Mouse (Mus musculus): Measurements from ENCODE around the gene Clstn3. TPM values are rescaled to one million over a fixed set of nuclear protein-coding genes. Genes with fewer than 3 reads are reported as not detected.
A peak's percentile ranks its signal among the peaks of the same experiment; 100 is the strongest.
"Not testable (repeated sequence)": the region's sequence is repeated elsewhere in the genome, so short reads cannot be mapped to it uniquely, and the experiment has no call there.

The Clstn3 gene
- total RNA-seq, 4 experiments from 2014 or later, result 331 to 359 (median 336) TPM

DNA sequence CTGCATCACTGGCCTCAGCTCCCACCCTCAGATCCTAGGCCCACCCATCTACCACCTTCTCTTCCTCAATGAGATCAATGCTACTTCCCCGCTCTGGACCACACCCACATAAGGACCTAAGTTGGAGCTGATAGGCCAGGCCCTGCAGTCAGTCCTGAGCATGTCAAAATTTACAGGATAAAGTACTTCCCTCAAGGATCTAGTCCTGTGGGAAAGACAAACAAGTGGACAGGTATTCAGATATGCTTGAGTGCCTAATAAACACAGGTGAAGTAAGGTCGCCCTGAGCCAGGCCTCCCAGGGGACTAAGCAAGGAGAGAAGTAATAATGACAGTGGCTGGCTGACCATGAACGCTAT, 15.0 kb upstream of the Clstn3 start:
- DNase-seq (ENCODE audit: low spot score in 2 of 2), result no peak

DNA sequence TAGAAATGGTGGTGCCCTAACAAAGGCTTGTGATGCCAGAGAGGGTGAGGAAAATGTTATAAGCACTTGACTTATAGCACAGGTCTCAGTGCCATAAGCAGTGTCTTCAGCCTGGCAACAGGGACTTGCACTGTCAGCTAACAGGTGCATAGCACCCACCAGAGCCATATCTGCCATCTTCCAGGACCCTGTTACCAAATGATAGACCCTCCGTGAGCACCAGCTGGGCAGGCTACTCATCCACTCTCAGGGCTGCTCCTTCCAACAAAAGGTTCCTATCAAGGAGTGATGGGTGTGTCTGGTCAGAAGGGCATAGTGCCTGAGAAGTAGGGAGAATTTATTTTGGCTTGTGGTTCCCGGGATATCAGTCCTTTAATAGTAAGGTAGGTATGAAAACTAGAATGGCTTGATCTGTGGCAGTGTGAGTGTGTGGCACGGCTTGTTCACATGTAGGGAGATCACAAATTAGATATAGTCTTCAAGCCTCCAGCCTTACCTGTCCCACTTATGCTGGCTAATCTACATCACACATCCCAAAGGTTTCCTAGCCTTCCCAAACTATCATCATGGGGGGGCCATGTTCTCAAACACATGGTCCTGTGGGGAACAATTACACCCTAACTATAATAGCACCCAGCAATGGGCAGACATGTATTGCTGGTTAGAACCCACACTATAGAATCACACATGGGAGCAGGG, 14.4 kb upstream of the Clstn3 start:
- DNase-seq (ENCODE audit: low spot score in 2 of 2), result no peak

DNA sequence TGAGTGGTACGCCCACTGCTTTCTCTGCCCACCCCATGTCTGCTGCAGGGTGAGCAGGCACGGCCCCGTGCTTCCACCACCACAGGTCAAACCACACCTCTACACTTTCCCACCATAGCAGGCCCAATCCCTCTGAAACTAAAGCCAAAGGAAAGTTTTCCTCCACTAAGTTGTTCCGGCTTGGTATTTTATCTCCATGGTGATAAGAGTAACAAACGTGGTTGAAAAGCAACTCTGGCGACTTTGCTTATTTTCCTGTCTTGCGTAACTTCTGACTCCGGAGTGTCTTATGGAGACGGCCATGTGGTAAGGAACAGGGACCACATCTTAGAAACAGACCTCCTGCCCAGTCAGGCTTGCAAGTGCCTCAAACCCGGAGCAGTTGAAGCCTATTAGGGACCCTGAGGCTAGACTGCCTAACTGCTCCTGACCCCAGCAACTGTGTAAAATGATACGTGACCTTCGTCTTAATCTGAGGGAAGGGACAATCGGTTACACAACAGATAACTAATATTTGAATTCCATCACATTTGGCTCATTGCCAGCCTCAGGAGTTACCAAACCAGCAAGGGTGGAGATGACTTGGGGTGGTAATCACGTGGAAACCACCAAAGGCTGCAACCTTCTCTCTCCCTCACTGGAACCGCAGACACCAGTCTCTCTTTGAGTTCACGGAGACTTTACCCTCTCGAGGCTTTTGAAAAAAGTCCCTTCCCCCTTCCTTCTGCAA, 13.5 kb upstream of the Clstn3 start:
- DNase-seq (ENCODE audit: low spot score in 2 of 2), result no peak

DNA sequence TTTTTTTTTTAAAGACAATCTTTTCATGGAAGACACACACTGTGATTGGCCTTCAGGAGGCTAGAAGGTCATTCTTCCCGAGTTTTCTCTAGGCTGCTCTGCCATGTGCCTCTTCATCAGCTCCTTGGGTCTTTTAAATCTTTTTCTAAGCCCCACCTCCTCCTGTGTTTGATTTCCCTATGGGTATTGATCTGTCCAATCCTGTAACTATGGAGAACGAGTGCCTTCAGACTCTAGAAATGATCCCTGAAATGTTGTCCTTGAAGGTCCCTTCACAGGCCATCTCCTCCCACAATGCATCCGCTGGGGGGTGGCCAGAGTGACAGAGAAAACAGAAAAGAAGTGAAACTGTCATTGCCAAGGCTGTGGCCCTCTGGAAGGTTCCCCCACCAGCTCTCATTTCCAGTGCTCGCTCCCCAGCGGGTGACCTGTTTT, 12.6 kb upstream of the Clstn3 start:
- no peak for DNase-seq (ENCODE audit: low spot score in 2 of 2)

DNA sequence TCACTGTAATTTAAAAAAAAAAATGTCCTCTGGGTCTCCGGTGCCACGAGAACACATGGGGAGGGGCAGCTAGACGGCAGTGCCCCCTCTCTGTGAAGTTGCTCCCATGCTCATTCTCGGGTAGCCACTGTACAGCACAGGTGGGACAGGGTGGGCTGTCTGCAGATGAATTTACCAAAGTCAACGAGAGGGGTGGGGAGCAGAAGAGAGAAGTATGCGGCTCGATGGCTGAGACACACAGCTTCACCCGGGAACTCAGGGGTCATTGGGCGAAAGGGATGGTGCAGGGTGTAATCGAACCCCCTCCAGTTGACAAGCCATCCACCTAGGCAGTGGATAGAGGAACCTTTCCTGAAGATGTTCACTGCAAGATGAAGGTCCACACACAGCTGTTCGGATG, 12.2 kb upstream of the Clstn3 start:
- DNase-seq (ENCODE audit: low spot score in 2 of 2), result no peak

DNA sequence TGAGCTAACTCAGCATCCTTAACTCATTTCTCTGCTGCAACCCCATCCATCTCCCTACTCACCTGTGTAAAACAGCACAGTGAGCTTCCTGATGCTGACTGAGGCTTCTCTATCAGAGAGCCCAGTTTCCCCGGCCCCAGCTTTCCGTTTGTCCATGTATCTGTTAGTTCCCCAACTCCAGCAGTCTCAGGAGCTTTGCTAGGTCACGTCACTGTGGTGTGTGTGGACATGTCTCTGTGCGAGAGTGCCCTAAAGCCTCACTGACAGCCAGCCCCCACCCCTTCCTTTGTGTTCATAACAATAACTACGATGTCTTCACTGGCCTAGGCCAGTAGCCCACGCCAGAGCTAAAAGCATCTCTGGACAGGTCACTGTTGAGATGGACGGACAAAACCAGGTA, 11.6 kb upstream of the Clstn3 start:
- DNase-seq (ENCODE audit: low spot score in 2 of 2), result no peak

DNA sequence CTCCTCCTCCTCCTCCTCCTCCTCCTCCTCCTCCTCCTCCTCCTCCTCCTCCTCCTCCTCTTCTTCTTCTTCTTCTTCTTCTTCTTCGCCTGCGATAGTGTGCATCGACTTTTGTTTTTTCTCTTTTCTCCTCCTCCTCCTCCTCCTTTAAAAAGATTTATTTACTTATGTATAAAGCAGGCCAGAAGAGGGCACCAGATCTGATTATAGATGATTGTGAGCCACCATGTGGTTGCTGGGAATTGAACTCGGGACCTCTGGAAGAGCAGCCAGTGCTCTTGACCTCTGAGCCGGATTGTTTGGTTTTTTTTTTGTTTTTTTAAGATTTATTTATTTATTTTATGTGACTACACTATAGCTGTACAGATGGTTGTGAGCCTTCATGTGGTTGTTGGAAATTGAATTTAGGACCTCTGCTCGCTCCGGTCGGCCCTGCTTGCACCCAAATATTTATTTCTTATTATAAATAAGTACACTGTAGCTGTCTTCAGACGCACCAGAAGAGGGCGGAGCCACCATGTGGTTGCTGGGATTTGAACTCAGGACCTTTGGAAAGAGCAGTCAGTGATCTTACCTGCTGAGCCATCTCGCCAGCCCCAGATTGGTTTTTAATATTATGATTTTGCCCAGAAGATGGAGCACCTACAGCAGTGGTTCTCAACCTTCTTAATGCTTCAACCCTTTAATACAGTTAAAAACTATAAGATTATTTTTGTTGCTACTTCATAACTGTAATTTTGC, 10.9 kb upstream of the Clstn3 start:
- not testable (repeated sequence) for DNase-seq (ENCODE audit: low spot score in 2 of 2)

DNA sequence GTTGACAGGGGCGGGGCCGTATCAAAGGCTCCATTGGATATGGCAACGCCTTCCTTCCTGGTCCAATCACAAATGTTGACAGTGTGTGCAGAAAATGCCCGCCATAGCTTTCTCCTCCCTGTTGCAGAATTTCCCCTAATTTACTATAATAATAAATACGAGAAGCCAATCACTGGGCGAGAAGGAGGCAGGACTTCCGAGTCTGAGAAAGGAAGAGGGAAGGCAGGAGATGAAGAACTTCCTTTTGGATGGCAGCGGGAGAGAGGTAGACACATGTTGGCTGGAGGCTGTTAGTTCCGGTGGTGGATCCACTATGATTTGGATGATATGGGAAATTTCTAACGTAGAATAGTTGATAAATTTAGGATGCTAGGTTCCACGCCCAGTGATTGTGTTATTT, 10.0 kb upstream of the Clstn3 start:
- DNase-seq (ENCODE audit: low spot score in 2 of 2), result no peak

DNA sequence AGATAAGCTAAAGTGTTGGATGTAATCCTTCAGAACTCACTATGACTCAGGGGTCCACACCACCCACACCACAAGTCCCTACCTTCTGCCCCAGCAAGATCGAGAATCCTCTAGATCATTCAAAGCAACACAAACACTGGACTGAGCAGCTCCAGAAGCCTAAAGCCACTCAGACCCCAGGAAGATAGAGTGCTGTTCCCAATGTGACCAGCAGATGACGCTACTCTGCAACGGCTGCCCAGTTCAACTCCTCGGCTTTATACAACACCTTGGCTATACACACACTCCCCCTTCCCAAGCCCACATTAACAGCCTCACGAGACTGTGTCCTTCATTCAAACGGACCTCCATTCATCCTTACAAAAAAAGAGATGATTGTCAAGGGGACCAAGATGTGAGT, 8.2 kb upstream of the Clstn3 start:
- DNase-seq (ENCODE audit: low spot score in 2 of 2), result peak in 1 of 2 experiments; percentile 51

DNA sequence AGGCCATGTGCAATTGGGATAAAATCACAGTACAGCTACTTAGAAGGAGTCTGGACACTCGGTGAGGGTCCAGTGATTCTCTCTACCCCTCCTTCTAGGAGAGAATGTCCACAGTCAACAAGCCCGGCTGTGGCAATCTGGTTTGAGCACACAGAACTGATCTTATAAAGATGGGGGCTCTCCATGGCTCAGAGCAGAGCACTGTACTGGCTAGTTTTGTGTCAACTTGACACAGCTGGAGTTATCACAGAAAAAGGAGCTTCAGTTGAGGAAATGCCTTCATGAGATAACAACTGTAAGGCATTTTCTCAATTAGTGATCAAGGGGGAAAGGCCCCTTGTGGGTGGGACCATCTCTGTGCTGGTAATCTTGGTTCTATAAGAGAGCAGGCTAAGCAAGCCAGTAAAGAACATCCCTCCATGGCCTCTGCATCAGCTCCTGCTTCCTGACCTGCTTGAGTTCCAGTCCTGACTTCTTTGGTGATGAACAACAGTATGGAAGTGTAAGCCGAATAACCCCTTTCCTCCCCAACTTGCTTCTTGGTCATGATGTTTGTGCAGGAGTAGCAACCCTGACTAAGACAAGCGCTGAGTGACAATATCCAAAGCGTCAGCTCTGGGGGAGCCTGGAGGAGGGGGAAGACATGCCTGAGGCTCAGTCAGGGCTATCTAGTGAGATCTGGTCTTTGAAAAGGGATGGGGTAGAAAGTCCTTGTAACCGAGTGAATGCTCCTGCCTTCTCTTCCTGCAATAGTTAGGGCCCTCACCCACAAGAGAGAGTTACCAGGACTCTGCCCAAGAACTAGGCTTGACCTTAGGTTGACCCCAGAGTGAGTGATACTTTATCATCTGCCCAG, 7.4 kb upstream of the Clstn3 start:
- DNase-seq (ENCODE audit: low spot score in 2 of 2), result not testable (repeated sequence)

DNA sequence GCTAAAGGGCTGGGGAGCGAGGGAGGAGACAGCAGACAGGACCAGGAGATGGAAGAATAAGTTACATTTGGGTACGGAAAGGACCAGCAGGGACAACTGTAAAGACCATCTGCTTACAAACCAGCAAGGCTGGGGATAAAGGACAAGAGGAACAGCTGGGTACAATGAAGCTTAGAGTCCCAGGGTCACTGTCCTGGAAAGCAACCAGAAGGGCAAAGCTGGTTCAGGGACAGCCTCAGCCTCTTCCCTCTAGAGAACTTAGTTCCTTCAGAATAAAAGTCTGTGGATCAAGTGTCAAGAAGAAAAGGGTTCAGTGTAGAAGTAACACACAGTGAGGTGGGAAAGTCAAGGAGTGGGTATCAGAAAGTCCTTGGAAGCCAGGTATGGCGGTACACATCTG, 6.5 kb upstream of the Clstn3 start:
- DNase-seq (ENCODE audit: low spot score in 2 of 2), result no peak

DNA sequence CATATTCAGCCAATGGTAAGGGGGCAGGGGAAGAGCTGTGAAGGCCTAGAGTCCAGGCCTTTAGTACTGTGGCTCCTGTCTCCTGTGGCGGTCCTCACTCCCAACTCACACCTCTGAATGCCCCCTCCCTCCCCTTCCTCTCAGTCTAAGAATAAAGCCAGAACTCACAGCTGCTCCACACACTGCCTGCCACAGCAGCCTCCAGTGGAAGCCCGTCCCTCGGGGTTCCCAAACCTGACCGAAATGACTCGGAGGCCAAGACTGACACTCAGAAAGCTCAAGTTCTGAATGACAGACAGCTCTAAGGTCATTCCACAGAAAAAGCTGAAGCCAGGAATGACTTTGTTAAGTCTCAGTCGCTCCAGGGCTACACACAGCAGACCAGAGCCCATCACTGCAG, 1.1 kb upstream of the Clstn3 start:
- no peak for DNase-seq (ENCODE audit: low spot score in 2 of 2)

DNA sequence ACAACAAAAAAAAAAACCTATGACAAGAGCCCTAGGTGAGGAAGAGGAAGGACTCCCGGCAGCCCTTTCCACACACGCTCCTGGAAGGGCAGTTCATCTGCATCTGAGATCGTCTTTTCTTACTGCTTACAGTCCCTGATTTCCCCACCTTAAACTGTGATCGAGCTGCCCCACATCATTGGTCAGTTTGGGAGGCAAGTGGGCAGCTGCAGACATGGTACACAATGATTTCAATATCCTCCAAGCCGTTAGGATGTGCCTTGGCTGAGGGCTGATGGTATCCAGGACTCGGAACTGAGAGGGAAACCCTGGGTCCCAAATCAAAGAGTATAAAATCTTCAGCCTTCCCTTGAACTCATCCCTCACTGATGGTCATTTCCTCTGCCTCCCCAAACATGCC, 705 bp upstream of the Clstn3 start:
- peak in 1 of 2 experiments; percentile 25 for DNase-seq (ENCODE audit: low spot score in 2 of 2)

DNA sequence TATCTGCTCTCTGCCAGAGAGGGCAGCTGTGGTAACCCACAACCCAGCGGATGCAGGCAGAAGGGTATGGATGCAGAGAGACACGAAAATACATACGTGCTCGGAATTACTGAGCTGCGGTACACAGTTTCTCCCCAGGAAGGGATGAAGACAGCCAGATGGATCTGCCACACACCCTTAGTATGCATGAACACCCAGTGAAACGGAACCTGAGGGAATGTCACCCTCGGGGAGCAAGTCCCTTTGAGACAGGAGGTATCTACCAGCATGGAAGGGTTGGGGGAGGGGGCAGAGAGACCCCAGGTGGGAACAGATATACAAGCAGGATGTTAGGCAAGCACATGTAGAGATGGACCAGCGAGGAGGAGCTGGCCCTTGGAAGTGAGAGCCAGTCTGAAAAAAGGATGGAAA, 708 bp downstream of the Clstn3 start:
- peak; percentile 18 to 51 for DNase-seq (ENCODE audit: low spot score in 2 of 2)

DNA sequence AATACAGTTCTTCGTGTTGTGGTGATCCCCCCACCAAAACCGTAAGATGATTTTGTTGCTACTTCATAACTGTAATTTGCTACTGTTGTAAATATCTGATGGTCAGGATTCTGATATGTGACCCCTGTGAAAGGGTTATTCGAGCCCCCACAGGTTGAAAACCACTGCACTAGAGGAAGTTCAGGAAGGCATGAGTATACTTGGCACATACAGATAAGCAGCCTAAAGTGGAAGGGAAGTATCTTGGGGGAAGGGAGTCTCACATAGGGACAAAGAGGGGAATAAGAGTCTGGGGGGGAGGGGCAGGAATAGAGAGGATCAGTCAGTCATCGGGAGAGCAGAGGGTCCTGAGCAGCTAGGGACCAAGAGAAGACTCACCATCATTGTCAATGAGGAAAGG, 5.2 kb downstream of the Clstn3 start:
- no peak for DNase-seq (ENCODE audit: low spot score in 2 of 2)

DNA sequence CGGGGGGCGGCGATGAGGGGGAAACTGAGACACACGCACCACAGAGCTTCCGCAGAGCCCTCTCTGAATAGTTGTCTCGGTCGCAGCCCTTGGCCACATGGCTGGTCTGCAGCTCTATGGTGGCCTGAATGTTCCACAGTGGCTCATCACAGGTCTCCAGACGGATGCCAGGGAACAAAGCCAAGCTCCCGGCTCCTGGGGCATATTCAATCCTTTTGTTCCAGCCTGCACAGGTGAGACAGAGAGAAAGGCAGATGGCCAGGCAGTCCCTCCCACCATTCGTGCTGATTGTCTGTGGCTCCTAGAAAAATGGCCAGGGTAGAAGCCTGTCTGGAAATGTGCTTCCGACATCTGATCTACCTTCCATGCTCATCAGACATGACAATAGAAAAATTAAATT, 6.1 kb downstream of the Clstn3 start:
- no peak for DNase-seq (ENCODE audit: low spot score in 2 of 2)

DNA sequence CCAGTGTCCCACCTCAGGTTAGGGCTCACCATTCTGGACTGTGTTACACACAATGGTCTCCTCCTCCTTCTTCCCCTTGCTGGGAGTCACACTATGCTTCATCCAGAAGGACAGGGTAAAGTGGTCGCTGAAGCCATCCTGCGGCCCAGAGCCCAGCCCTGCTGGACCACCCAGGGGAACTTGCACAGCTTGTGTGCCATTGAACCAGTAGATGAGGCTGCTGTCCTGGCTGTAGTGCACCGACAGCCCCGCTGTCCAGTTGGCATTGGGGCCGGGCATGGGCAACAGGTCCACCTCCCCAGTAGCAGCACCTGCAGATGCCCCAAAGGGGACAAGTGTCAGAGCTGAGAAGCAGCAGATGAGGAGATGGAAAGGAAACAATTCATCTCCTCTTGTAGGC, 6.8 kb downstream of the Clstn3 start:
- DNase-seq (ENCODE audit: low spot score in 2 of 2), result no peak

DNA sequence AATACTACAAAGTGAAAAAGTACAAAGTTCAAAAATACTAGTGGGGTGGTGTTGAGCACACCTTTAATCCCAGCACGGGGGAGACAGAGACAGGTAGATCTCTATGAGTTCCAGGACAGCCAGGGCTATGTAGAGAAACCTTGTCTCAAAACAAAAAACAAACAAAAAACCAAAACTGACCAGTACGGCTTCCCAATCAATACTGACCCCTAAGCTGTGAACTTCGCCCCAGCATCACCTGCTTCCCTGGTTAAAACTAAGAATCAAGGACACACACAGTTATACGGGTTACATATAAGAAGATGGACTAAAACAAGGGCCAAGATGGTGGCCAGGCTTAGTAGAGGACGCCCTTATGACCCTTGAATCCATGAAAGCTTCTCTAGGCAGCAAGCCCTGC, 8.4 kb downstream of the Clstn3 start:
- no peak for DNase-seq (ENCODE audit: low spot score in 2 of 2)

DNA sequence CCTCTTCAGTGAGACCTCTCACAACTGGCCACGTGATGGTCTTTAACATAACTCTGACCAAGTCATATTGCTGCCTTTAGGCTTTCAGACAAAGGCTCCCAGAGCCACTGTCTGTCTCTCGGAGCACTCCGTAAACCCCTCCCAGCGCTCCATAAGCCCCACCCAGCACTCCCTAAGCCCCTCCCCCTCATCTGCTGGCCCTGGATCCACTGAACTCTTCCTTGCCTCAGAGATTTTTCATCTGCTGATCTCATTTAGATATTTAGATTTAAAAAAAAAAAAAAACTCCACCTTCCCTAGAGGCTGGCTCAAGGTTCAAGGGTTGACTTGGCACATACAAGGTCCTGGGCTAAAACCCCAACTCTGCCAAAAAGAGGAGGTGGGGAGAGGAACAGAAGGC, 10.8 kb downstream of the Clstn3 start:
- DNase-seq (ENCODE audit: low spot score in 2 of 2), result no peak

DNA sequence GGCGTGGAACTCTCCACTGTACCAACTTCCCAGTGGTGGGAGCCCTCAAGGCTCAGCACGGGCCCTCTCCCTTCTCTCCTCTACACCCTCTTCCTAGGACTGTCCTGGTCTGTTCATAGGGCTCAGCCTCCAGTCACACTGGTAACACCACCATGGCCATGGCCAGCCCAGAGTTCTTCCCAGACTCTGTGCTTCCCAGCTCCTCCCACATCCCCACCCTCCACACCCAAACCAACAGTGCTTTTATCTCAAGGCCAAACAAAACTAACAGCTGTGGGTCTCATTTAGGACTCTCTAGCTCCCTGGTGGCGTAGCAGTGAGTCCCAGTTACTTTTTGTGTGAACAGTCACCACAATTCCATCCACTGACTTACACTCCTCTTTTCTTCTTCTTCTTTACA, 12.6 kb downstream of the Clstn3 start:
- DNase-seq (ENCODE audit: low spot score in 2 of 2), result no peak

DNA sequence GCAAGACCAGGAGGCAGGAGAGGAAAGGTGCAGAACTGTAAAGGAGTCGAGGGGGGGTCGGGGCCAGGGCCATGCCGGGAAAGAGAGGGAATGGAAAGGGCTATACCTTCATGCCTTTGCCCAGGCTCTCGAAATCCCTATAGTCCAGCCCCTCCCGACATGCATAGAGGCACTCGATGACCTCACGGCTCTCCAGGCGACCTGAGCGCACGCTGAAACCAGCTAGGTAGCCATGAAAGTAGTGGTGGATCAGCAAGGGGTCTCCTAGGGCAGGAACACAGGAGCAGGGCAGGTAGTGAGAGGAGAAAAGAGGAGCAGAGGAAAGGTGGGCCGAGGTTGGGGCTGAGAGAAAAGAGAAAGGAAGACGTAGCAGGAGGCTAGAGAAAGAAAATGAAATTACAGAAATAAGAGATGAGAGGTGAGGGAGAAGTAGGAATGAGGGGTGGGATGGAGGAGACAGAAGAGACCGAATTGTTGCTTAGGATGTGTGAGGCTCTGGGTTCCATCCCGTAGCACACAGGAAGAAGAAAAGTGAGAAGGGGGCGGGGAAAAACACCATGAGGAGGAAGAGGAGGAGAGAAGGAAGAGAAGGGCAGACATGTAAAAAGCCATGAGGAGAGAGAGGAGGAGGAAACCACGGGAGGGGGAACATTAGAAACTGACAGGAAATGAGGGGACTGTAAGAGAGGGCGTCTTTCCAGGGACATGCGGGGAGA, 14.8 kb downstream of the Clstn3 start:
- DNase-seq (ENCODE audit: low spot score in 2 of 2), result no peak
